28 mouse cellular contexts compared by ENCODE assay signal in genomic region chr1:36233218-36233617, GRCm38 (mm10). TPM values are rescaled to one million over a fixed set of nuclear protein-coding genes. Genes with fewer than 3 reads are reported as not detected.
DNase-seq lines count a peak whose midpoint lies in the region; ATAC-seq lines count a peak whose summit lies in the region.
"Had no signal": no experiment of that assay in that cellular context is flagged by ENCODE, and none has a peak within 500 bp of the region (broad histone marks: within the 10 kb centered on the region; RNA-seq: fewer than 3 reads in every experiment).

No protein-coding gene starts in this region.

- H3K4me1 ChIP-seq in midbrain, embryonic 11.5 days (ENCODE audit: control insufficient read depth, insufficient read depth, low read length), result no peaks in the 10 kb centered on the region
- no peaks in the 10 kb centered on the region for H3K4me1 ChIP-seq in midbrain, embryonic 10.5 days
- H3K4me1 ChIP-seq: embryonic facial prominence, embryonic 13.5 days; embryonic facial prominence, embryonic 15.5 days; forebrain, embryonic 13.5 days; forebrain, embryonic 15.5 days had no signal

- H3K27me3 ChIP-seq in midbrain, embryonic 11.5 days (ENCODE audit: control insufficient read depth, insufficient read depth, low read length), result no peaks in the 10 kb centered on the region
- no peaks in the 10 kb centered on the region for H3K27me3 ChIP-seq in midbrain, embryonic 10.5 days (ENCODE audit: low read depth, poor library complexity, severe bottlenecking)
- H3K27me3 ChIP-seq: CH12.LX; embryonic facial prominence, embryonic 13.5 days; embryonic facial prominence, embryonic 15.5 days; forebrain, embryonic 13.5 days; forebrain, embryonic 15.5 days; Patski had no signal

- intact Hi-C loops in left cerebral cortex, postnatal 4 days (cut with DNase I), result no loop called here

- ATAC-seq in midbrain, embryonic 11.5 days (ENCODE audit: low FRiP score), result no peak
- peak; percentile 54 for ATAC-seq in megakaryocyte, adult 5-6 weeks (ENCODE audit: poor library complexity, severe bottlenecking)
- ATAC-seq in activated CD4-positive, CD25-positive, alpha-beta regulatory T cell, adult 4 months, result no peak
- ATAC-seq: CD4-positive, CD25-positive, alpha-beta regulatory T cell, adult 4 months; forebrain, embryonic 13.5 days; forebrain, embryonic 15.5 days; forebrain, postnatal 0 days; Patski had no signal

- H3K27ac ChIP-seq in midbrain, embryonic 11.5 days (ENCODE audit: low read depth, low read length), result no peak overlapping the region
- H3K27ac ChIP-seq in midbrain, embryonic 10.5 days (replicated peaks), result no peak overlapping the region
- H3K27ac ChIP-seq: embryonic facial prominence, embryonic 13.5 days; embryonic facial prominence, embryonic 15.5 days; forebrain, embryonic 13.5 days; forebrain, embryonic 15.5 days had no signal

- WGBS in midbrain, embryonic 11.5 days, result 90% methylated on average over 6 of the region's 6 CpGs
- WGBS in midbrain, embryonic 10.5 days, result 91% methylated on average over 6 of the region's 6 CpGs

- peak; percentile 23 for DNase-seq in midbrain, embryonic 11.5 days (ENCODE audit: low spot score, missing footprints)
- no peak for DNase-seq in midbrain, embryonic 10.5 days (ENCODE audit: low spot score)
- DNase-seq in fat pad, adult 2 months (ENCODE audit: extremely low read depth, low read depth, low spot score), result peak; percentile 21
- DNase-seq in yolk sac, embryonic 10.5 days (ENCODE audit: low spot score), result no peak
- DNase-seq in left cerebral cortex, postnatal 4 days, result no peak
- DNase-seq: adrenal gland, adult 2 months; adrenal gland, postnatal 10 days; adrenal gland, postnatal 25 days; B cell, adult 2 months; cerebellum, adult 11 months; cerebellum, adult 18-20 months; cerebellum, adult 8-10 months; cerebellum, adult 9-11 months; cerebellum, postnatal 14 days; cerebellum, postnatal 36 days; embryo, embryonic 11 days; forebrain, postnatal 0 days had no signal

- H3K4me2 ChIP-seq in midbrain, embryonic 11.5 days, result no peak overlapping the region
- H3K4me2 ChIP-seq: embryonic facial prominence, embryonic 13.5 days; embryonic facial prominence, embryonic 15.5 days; forebrain, embryonic 13.5 days; forebrain, embryonic 15.5 days had no signal

- no peak overlapping the region for H3K4me3 ChIP-seq in midbrain, embryonic 11.5 days (ENCODE audit: low read depth, low read length)
- no peak overlapping the region for H3K4me3 ChIP-seq in midbrain, embryonic 10.5 days
- H3K4me3 ChIP-seq: embryonic facial prominence, embryonic 13.5 days; embryonic facial prominence, embryonic 15.5 days; erythroblast, embryonic 14.5 days; forebrain, embryonic 13.5 days; forebrain, embryonic 15.5 days had no signal

- no peak overlapping the region for H3K9ac ChIP-seq in midbrain, embryonic 11.5 days (ENCODE audit: low read length)
- H3K9ac ChIP-seq: embryonic facial prominence, embryonic 13.5 days; embryonic facial prominence, embryonic 15.5 days; forebrain, embryonic 13.5 days; forebrain, embryonic 15.5 days; forebrain, postnatal 0 days had no signal

- peaks cover 6% of the 10 kb centered on the region; the same call in 1 of the 2 replicates for H3K36me3 ChIP-seq in midbrain, embryonic 11.5 days (ENCODE audit: control insufficient read depth, insufficient read depth, low read length)
- H3K36me3 ChIP-seq in midbrain, embryonic 10.5 days, result peaks cover 64% of the 10 kb centered on the region

- no peaks in the 10 kb centered on the region for H3K9me3 ChIP-seq in midbrain, embryonic 11.5 days (ENCODE audit: control insufficient read depth, low read length)
- no peaks in the 10 kb centered on the region for H3K9me3 ChIP-seq in midbrain, embryonic 10.5 days (replicated peaks)
- H3K9me3 ChIP-seq: embryonic facial prominence, embryonic 13.5 days; embryonic facial prominence, embryonic 15.5 days; forebrain, embryonic 13.5 days; forebrain, embryonic 15.5 days; G1E had no signal

RNA-seq across cellular contexts. Expression of gene Uggt1, which starts 11.3 kb away (rescaled TPM):
- polyA plus RNA-seq in midbrain, embryonic 11.5 days (2014; fragmentation: Nextera tagmentation; extraction: Ambion mirVana), result 80.7 and 83.0 TPM in 2 replicates
- 52.5 and 56.9 TPM in 2 replicates for polyA plus RNA-seq in midbrain, embryonic 10.5 days (2016; fragmentation: Nextera tagmentation; extraction: Ambion mirVana)
- 77.5 and 77.7 TPM in 2 replicates for total RNA-seq in megakaryocyte, adult 5-6 weeks (2015)
- total RNA-seq in megakaryocyte, adult 5-6 weeks (2017), result 120 and 125 TPM in 2 replicates
- total RNA-seq in left cerebral cortex, postnatal 4 days (2021), result 10 to 100 TPM; 54.7 to 56.0 TPM
- polyA plus RNA-seq in activated CD4-positive, CD25-positive, alpha-beta regulatory T cell, adult 4 months (2017; shearing (Covaris generic)), result 10 to 100 TPM; 19.1 to 22.8 TPM

RNA-seq across cellular contexts. Expression of gene Neurl3, which starts 41.3 kb away (rescaled TPM):
- polyA plus RNA-seq in midbrain, embryonic 11.5 days (2014; fragmentation: Nextera tagmentation; extraction: Ambion mirVana), result 0.33 and 0.57 TPM in 2 replicates
- 0.27 and 0.37 TPM in 2 replicates for polyA plus RNA-seq in midbrain, embryonic 10.5 days (2016; fragmentation: Nextera tagmentation; extraction: Ambion mirVana)
- 54.2 and 57.5 TPM in 2 replicates for total RNA-seq in megakaryocyte, adult 5-6 weeks (2015)
- total RNA-seq in megakaryocyte, adult 5-6 weeks (2017), result 66.0 and 68.3 TPM in 2 replicates
- under 1 TPM; 0.34 to 0.56 TPM for total RNA-seq in left cerebral cortex, postnatal 4 days (2021)
- 10 to 100 TPM; 62.2 to 87.1 TPM for polyA plus RNA-seq in activated CD4-positive, CD25-positive, alpha-beta regulatory T cell, adult 4 months (2017; shearing (Covaris generic))

Comparison
In these comparisons a context has a peak if more than half of its experiments do, and no peak if none do; other contexts are left out.
1. DNase-seq: peak in midbrain, embryonic 11.5 days (single experiment) and fat pad, adult 2 months (single experiment); none in midbrain, embryonic 10.5 days (single experiment), yolk sac, embryonic 10.5 days (single experiment) and left cerebral cortex, postnatal 4 days (single experiment).
2. RNA of gene Neurl3, which starts 41.3 kb away (polyA plus RNA-seq): 62.2 to 87.1 TPM in activated CD4-positive, CD25-positive, alpha-beta regulatory T cell, adult 4 months; 0.33 to 0.57 TPM in midbrain, embryonic 11.5 days and 0.27 to 0.37 TPM in midbrain, embryonic 10.5 days; every median in the first group is over 10 times any median in the second.